Mouse (Mus musculus): Measurements from ENCODE around the gene Wdr5.

- no peak for TF ChIP-seq POLR2A (IDR thresholded peaks at IDR 0.05; ENCODE audit: borderline replicate concordance, low read depth, low read length)
- no peak for TF ChIP-seq CTCF (IDR thresholded peaks at IDR 0.05; ENCODE audit: low read depth, low read length)
Measured at GRCm38 (mm10) chr2:27513861-27514260, 1.1 kb upstream of the Wdr5 start.

All from bone marrow macrophage, adult 2 months (primary cell).